Mouse (Mus musculus): ENCODE measurements around the gene Slc39a13.

DNA sequence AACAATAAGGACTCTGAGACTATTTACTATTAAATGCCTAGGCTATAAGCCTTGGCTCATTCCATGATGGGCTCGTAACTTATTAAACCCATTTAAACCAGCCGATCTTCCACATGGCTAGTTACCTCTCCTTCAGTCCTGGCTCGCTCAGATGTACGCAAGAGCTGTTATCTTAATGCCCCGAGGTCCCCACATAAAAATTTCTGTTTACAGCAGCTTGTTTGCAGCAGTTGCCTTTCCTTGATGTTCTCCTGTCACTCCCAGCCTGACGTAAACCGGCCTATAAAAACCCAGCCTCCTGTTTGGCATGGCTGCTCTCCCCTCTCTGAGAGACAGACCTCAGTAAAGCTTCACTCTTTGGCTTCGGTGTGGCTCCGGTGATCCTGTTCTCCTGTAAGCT, 22.9 kb downstream of the Slc39a13 start:
- TF ChIP-seq POLR2A (IDR thresholded peaks at IDR 0.05; ENCODE audit: borderline replicate concordance, control insufficient read depth, low read depth, low read length) (no peak), CTCF (IDR thresholded peaks at IDR 0.05; ENCODE audit: control insufficient read depth, insufficient read depth, low read length) (no peak)
